Mouse (Mus musculus) midbrain, embryonic 11.5 days (tissue): ENCODE data around the gene Esam. TPM values are rescaled to one million over a fixed set of nuclear protein-coding genes. Genes with fewer than 3 reads are reported as not detected.

Source experiments
- polyA plus RNA-seq: library from polyadenylated mRNA; unstranded; fragments of >200 nt; fragmentation: Nextera tagmentation; extraction: Ambion mirVana; gene quantifications from 2 replicates; pipeline ENCODE4 v1.2.1, GENCODE M21; 2014

Gene Esam
- polyA plus RNA-seq, 1 experiment from 2014 or later: 29.6 TPM

Other genes starting within 250 kb of the Esam start
- 8.8 and 9.3 TPM in 2 replicates for gene Ccdc15, start 179.6 kb upstream of the Esam start, polyA plus RNA-seq
- not detected in 2 replicates for gene Hepacam, start 160.7 kb upstream of the Esam start, polyA plus RNA-seq
- gene Robo4, start 126.2 kb upstream of the Esam start, polyA plus RNA-seq: 5.1 and 5.3 TPM in 2 replicates
- 40.1 and 43.9 TPM in 2 replicates for gene Robo3, start 94.8 kb upstream of the Esam start, polyA plus RNA-seq
- 35.8 and 36.4 TPM in 2 replicates for gene Msantd2, start 38.8 kb upstream of the Esam start, polyA plus RNA-seq
- 0.44 TPM in 1 of 2 replicates, not detected in the other for gene Vsig2, start 11.2 kb downstream of the Esam start, polyA plus RNA-seq
- 2.5 and 2.9 TPM in 2 replicates for gene Nrgn, start 24.8 kb downstream of the Esam start, polyA plus RNA-seq
- 7.7 and 8.5 TPM in 2 replicates for gene Siae, start 27.6 kb downstream of the Esam start, polyA plus RNA-seq
- 13.6 and 14.6 TPM in 2 replicates for gene Spa17, start 85.6 kb downstream of the Esam start, polyA plus RNA-seq
- gene Tbrg1, start 129.2 kb downstream of the Esam start, polyA plus RNA-seq: 143 and 146 TPM in 2 replicates
- gene Panx3, start 141.2 kb downstream of the Esam start, polyA plus RNA-seq: 0.08 and 0.10 TPM in 2 replicates
- gene Olfr160, start 188.2 kb downstream of the Esam start, polyA plus RNA-seq: not detected in 2 replicates
- gene Olfr874, start 217.0 kb downstream of the Esam start, polyA plus RNA-seq: not detected in 2 replicates
- not detected in 2 replicates for gene Olfr875, start 243.8 kb downstream of the Esam start, polyA plus RNA-seq